Mouse (Mus musculus) liver, postnatal 0 days (tissue): ENCODE measurements around the gene Obsl1. TPM values are rescaled to one million over a fixed set of nuclear protein-coding genes. Genes with fewer than 3 reads are reported as not detected.

Source experiments
- ATAC-seq: fragments of 200-750 bp; cut with Nextera tagmentation; 2 replicates; pipeline ENCODE4 v1.8.0; 2017; ENCODE audit warnings: mild to moderate bottlenecking, moderate library complexity
- DNase-seq: peaks from one replicate; pipeline ENCODE4 v3.0.0-alpha.2; 2016
- H3K27ac ChIP-seq: fragments of 300-500 bp; sonication (generic); 2 replicates; pipeline ENCODE4 v1.5.1; 2014; ENCODE audit warnings: antibody characterized with exemption, moderate library complexity, mild to moderate bottlenecking, low read depth
- H3K27me3 ChIP-seq: fragments of 300-500 bp; sonication (generic); 2 replicates; pipeline ENCODE4 v1.6.1; 2014; ENCODE audit warnings: low read length, control low read depth, mixed read lengths; ENCODE audit not compliant: insufficient read depth
- H3K36me3 ChIP-seq: fragments of 300-500 bp; sonication (generic); replicated peaks from 2 replicates; pipeline ENCODE4 v1.6.1; 2014; ENCODE audit warnings: mild to moderate bottlenecking, control low read depth, low read length, moderate library complexity, mixed read lengths; ENCODE audit not compliant: insufficient read depth
- H3K4me1 ChIP-seq: fragments of 300-500 bp; sonication (generic); 2 replicates; pipeline ENCODE4 v1.6.1; 2014; ENCODE audit warnings: antibody characterized with exemption, mild to moderate bottlenecking, control low read depth; ENCODE audit not compliant: insufficient read depth
- H3K4me2 ChIP-seq: fragments of 300-500 bp; sonication (generic); 2 replicates; pipeline ENCODE4 v1.6.1; 2014; ENCODE audit warnings: low read depth, mild to moderate bottlenecking, low read length, moderate library complexity, mixed read lengths
- H3K4me3 ChIP-seq: fragments of 300-500 bp; sonication (generic); 2 replicates; pipeline ENCODE4 v1.5.1; 2014; ENCODE audit warnings: low read depth, low read length
- H3K9ac ChIP-seq: fragments of 300-500 bp; sonication (generic); replicated peaks from 2 replicates; pipeline ENCODE4 v1.6.1; 2014; ENCODE audit warnings: mild to moderate bottlenecking, moderate library complexity
- H3K9me3 ChIP-seq: fragments of 300-500 bp; sonication (generic); 2 replicates; pipeline ENCODE4 v1.6.1; 2016; ENCODE audit warnings: mild to moderate bottlenecking, control low read depth, low read length, mixed read lengths
- CTCF ChIP-seq: sonication (generic); IDR thresholded peaks from 2 replicates; pipeline ENCODE4 v1.5.1; 2016; ENCODE audit warnings: antibody characterized with exemption, low read depth
- EP300 ChIP-seq: IDR thresholded peaks from 2 replicates; pipeline ENCODE4 v1.6.1; 2016; ENCODE audit warnings: antibody characterized with exemption, low read depth, mild to moderate bottlenecking
- WGBS: fragments of 180-500 bp; shearing (Covaris S2); extraction: QIAGEN DNeasy Blood & Tissue Kit; methylation state at CpG from one replicate; pipeline ENCODE4 v1.1.7; 2014; ENCODE audit not compliant: insufficient replicate concordance; 5-methylcytosine and 5-hydroxymethylcytosine counted together
- polyA plus RNA-seq: library from polyadenylated mRNA; unstranded; fragments of >200 nt; fragmentation: Nextera tagmentation; extraction: Ambion mirVana; gene quantifications from 2 replicates; pipeline ENCODE4 v1.2.1, GENCODE M21; 2015

Obsl1 gene
- polyA plus RNA-seq, 1 experiment from 2014 or later = 3.4 TPM

GRCm38 (mm10) chr1:75456746-75457564, 49.3 kb downstream of the Obsl1 start:
- Histone ChIP-seq H3K4me3 (no peak overlapping the region), H3K36me3 (no peaks in the 10 kb centered on the region), H3K9me3 (no peaks in the 10 kb centered on the region), H3K4me2 (no peak overlapping the region), H3K9ac (no peak overlapping the region), H3K4me1 (peaks cover 8% of the 10 kb centered on the region), H3K27me3 (peaks cover 71% of the 10 kb centered on the region), H3K27ac (no peak overlapping the region)
- DNase-seq (no peak), ATAC-seq (no peak)
- WGBS = 15% methylated on average over 14 of the region's 14 CpGs
- TF ChIP-seq EP300 (no peak), CTCF (peak; percentile 57)

GRCm38 (mm10) chr1:75455948-75456347, 50.3 kb downstream of the Obsl1 start:
- no peaks in the 10 kb centered on the region for H3K9me3 ChIP-seq
- H3K9ac ChIP-seq = no peak overlapping the region
- peaks cover 81% of the 10 kb centered on the region for H3K27me3 ChIP-seq
- DNase-seq (no peak), ATAC-seq (no peak)
- no peaks in the 10 kb centered on the region for H3K36me3 ChIP-seq
- no peak overlapping the region for H3K4me3 ChIP-seq
- H3K4me1 ChIP-seq = peaks cover 8% of the 10 kb centered on the region
- H3K4me2 ChIP-seq = no peak overlapping the region
- no peak overlapping the region for H3K27ac ChIP-seq
- TF ChIP-seq EP300 (no peak), CTCF (no peak)
- WGBS = 31% methylated on average over 5 of the region's 5 CpGs

- ATAC-seq = no peak
- no peaks in the 10 kb centered on the region for H3K36me3 ChIP-seq
- no peak overlapping the region for H3K4me3 ChIP-seq
- no peak for TF ChIP-seq EP300
- TF ChIP-seq CTCF = no peak
- no peaks in the 10 kb centered on the region for H3K9me3 ChIP-seq
- H3K4me1 ChIP-seq = peaks cover 11% of the 10 kb centered on the region
- peaks cover 86% of the 10 kb centered on the region for H3K27me3 ChIP-seq
- no peak overlapping the region for H3K4me2 ChIP-seq
- H3K27ac ChIP-seq = no peak overlapping the region
- 62% methylated on average over 3 of the region's 3 CpGs for WGBS
- no peak overlapping the region for H3K9ac ChIP-seq
- no peak for DNase-seq
Measured at GRCm38 (mm10) chr1:75455433-75455832, 50.8 kb downstream of the Obsl1 start.

GRCm38 (mm10) chr1:75451900-75452299, 54.4 kb downstream of the Obsl1 start:
- Histone ChIP-seq H3K4me2 (no peak overlapping the region), H3K27me3 (peaks cover 91% of the 10 kb centered on the region), H3K9me3 (no peaks in the 10 kb centered on the region), H3K9ac (no peak overlapping the region), H3K27ac (no peak overlapping the region), H3K4me1 (peaks cover 32% of the 10 kb centered on the region), H3K4me3 (no peak overlapping the region), H3K36me3 (no peaks in the 10 kb centered on the region)
- 74% methylated on average over 5 of the region's 5 CpGs for WGBS
- ATAC-seq (no peak), DNase-seq (no peak)
- TF ChIP-seq EP300 (no peak), CTCF (no peak)

GRCm38 (mm10) chr1:75450314-75451005, 55.8 kb downstream of the Obsl1 start, which contains the start of gene Asic4:
Asic4 (plus strand) TSS chr1:75450436.
- Histone ChIP-seq H3K9ac (no peak within 1 kb of the TSS), H3K9me3 (no peaks in the 10 kb centered on the region), H3K27me3 (peaks cover 88% of the 10 kb centered on the region), H3K4me1 (peaks cover 39% of the 10 kb centered on the region), H3K36me3 (no peaks in the 10 kb centered on the region), H3K4me3 (peak within 1 kb of the TSS; percentile 22; the same call in 1 of the 2 replicates), H3K4me2 (peak within 1 kb of the TSS; percentile 58), H3K27ac (no peak within 1 kb of the TSS)
- TF ChIP-seq EP300 = no peak; the same call in 1 of the 2 replicates
- TF ChIP-seq CTCF = no peak
- DNase-seq = peak; percentile 63
- peak; percentile 50 for ATAC-seq
- WGBS = 4% methylated on average over 29 of the region's 35 CpGs
